Mouse (Mus musculus) limb, embryonic 11.5 days (tissue): ENCODE results near the gene Slc9a3r2. TPM values are rescaled to one million over a fixed set of nuclear protein-coding genes. Genes with fewer than 3 reads are reported as not detected.

ENCODE experiments used
- ATAC-seq: fragments of 200-750 bp; cut with Nextera tagmentation; 2 replicates; pipeline ENCODE4 v1.8.0; 2017; ENCODE audit warnings: low read depth; ENCODE audit not compliant: insufficient number of reproducible peaks, low FRiP score, low TSS enrichment
- DNase-seq: peaks from one replicate; pipeline ENCODE4 v3.0.0-alpha.2; 2015; ENCODE audit warnings: low spot score
- H3K27ac ChIP-seq: fragments of 300-500 bp; sonication (generic); replicated peaks from 2 replicates; pipeline ENCODE4 v1.5.1; 2014; ENCODE audit warnings: low read depth, mild to moderate bottlenecking, low read length
- H3K27me3 ChIP-seq: fragments of 300-500 bp; sonication (generic); 2 replicates; pipeline ENCODE4 v1.6.1; 2014; ENCODE audit warnings: mild to moderate bottlenecking, low read length, mixed read lengths; ENCODE audit not compliant: control insufficient read depth, insufficient read depth
- H3K36me3 ChIP-seq: fragments of 300-500 bp; sonication (generic); 2 replicates; pipeline ENCODE4 v1.6.1; 2014; ENCODE audit warnings: mild to moderate bottlenecking, low read length, moderate library complexity, mixed read lengths; ENCODE audit not compliant: control insufficient read depth, insufficient read depth
- H3K4me1 ChIP-seq: fragments of 300-500 bp; sonication (generic); 2 replicates; pipeline ENCODE4 v1.6.1; 2014; ENCODE audit warnings: low read length, mixed read lengths; ENCODE audit not compliant: control insufficient read depth, insufficient read depth
- H3K4me2 ChIP-seq: fragments of 300-500 bp; sonication (generic); 2 replicates; pipeline ENCODE4 v1.6.1; 2014; ENCODE audit warnings: low read depth, mild to moderate bottlenecking, moderate library complexity; ENCODE audit not compliant: severe bottlenecking
- H3K4me3 ChIP-seq: fragments of 300-500 bp; sonication (generic); 2 replicates; pipeline ENCODE4 v1.5.1; 2014; ENCODE audit warnings: low read depth, low read length
- H3K9ac ChIP-seq: fragments of 300-500 bp; sonication (generic); 2 replicates; pipeline ENCODE4 v1.6.1; 2014; ENCODE audit warnings: mild to moderate bottlenecking, low read length
- H3K9me3 ChIP-seq: fragments of 300-500 bp; sonication (generic); 2 replicates; pipeline ENCODE4 v1.6.1; 2016; ENCODE audit warnings: low read length; ENCODE audit not compliant: control insufficient read depth
- WGBS: fragments of 180-500 bp; shearing (Covaris S2); extraction: QIAGEN DNeasy Blood & Tissue Kit; methylation state at CpG from one replicate; pipeline ENCODE4 v1.1.7; 2014; 5-methylcytosine and 5-hydroxymethylcytosine counted together
- microRNA-seq: library from miRNA; unstranded; fragments of <30 nt; microRNA quantifications from one replicate; pipeline ENCODE4, GENCODE M21; 2016
- polyA plus RNA-seq: library from polyadenylated mRNA; unstranded; fragments of >200 nt; fragmentation: Nextera tagmentation; extraction: Ambion mirVana; gene quantifications from 2 replicates; pipeline ENCODE4 v1.2.1, GENCODE M21; 2014

Gene Slc9a3r2
- polyA plus RNA-seq, 1 experiment from 2014 or later, result 60.4 TPM

DNA sequence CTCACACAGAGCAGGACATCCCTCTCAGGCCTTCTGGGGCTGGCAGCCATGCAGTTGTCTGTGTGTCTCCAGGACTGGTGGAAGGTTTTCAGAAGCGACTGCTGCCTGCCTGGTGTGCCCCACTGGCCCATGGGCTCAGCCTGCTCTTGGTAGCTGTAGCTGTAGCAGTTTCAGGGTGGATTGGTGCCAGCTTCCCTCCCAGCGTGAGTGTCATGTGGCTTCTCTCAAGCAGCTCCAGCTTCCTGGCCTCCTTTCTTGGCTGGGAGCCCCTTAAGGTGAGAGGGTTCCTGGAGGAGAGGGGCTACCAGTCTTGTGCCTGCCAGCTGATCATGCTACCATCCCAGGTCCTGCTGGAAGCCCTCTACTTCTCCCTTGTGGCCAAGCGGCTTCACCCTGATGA, 59.2 kb downstream of the Slc9a3r2 start:
- WGBS, result 94% methylated on average over 3 of the region's 3 CpGs
- Histone ChIP-seq H3K9me3 (no peaks in the 10 kb centered on the region), H3K9ac (no peak overlapping the region), H3K4me1 (no peaks in the 10 kb centered on the region), H3K36me3 (peaks cover 23% of the 10 kb centered on the region), H3K4me2 (no peak overlapping the region), H3K27me3 (no peaks in the 10 kb centered on the region), H3K4me3 (no peak overlapping the region), H3K27ac (no peak overlapping the region)
- DNase-seq (no peak), ATAC-seq (no peak)

Small RNA genes within 50 kb of the gene (microRNA-seq; reads per million reads assigned to microRNA genes)
- gene Gm24589, result not detected

Other genes starting within 250 kb of the Slc9a3r2 start
- 409 and 410 TPM in 2 replicates for gene Rnps1, start 235.8 kb downstream of the Slc9a3r2 start, polyA plus RNA-seq
- 90.0 and 91.7 TPM in 2 replicates for gene Eci1, start 223.7 kb downstream of the Slc9a3r2 start, polyA plus RNA-seq
- 1.7 and 2.4 TPM in 2 replicates for gene Dnase1l2, start 207.2 kb downstream of the Slc9a3r2 start, polyA plus RNA-seq
- gene E4f1, start 180.0 kb downstream of the Slc9a3r2 start, polyA plus RNA-seq, result 23.9 and 26.3 TPM in 2 replicates
- 64.1 and 67.3 TPM in 2 replicates for gene Pgp, start 179.9 kb downstream of the Slc9a3r2 start, polyA plus RNA-seq
- 0.21 and 0.51 TPM in 2 replicates for gene Bricd5, start 176.4 kb downstream of the Slc9a3r2 start, polyA plus RNA-seq
- gene Mlst8, start 171.2 kb downstream of the Slc9a3r2 start, polyA plus RNA-seq, result 30.3 and 36.2 TPM in 2 replicates
- 2.3 and 2.5 TPM in 2 replicates for gene Caskin1, start 161.7 kb downstream of the Slc9a3r2 start, polyA plus RNA-seq
- 89.3 and 102 TPM in 2 replicates for gene Traf7, start 122.4 kb downstream of the Slc9a3r2 start, polyA plus RNA-seq
- 1.8 and 3.1 TPM in 2 replicates for gene Rab26, start 116.1 kb downstream of the Slc9a3r2 start, polyA plus RNA-seq
- gene Pkd1, start 100.5 kb downstream of the Slc9a3r2 start, polyA plus RNA-seq, result 20.8 and 22.5 TPM in 2 replicates
- gene Tsc2, start 17.7 kb downstream of the Slc9a3r2 start, polyA plus RNA-seq, result 62.7 and 66.8 TPM in 2 replicates
- gene Nthl1, start 17.6 kb downstream of the Slc9a3r2 start, polyA plus RNA-seq, result 19.5 and 23.2 TPM in 2 replicates
- 0.31 and 0.54 TPM in 2 replicates for gene Npw, start 8.1 kb upstream of the Slc9a3r2 start, polyA plus RNA-seq
- gene Zfp598, start 19.4 kb upstream of the Slc9a3r2 start, polyA plus RNA-seq, result 36.3 and 42.0 TPM in 2 replicates
- gene Syngr3, start 39.6 kb upstream of the Slc9a3r2 start, polyA plus RNA-seq, result 6.6 and 6.9 TPM in 2 replicates
- 53.0 and 63.3 TPM in 2 replicates for gene Gfer, start 45.8 kb upstream of the Slc9a3r2 start, polyA plus RNA-seq
- 1.5 and 1.7 TPM in 2 replicates for gene Noxo1, start 45.9 kb upstream of the Slc9a3r2 start, polyA plus RNA-seq
- gene Tbl3, start 57.3 kb upstream of the Slc9a3r2 start, polyA plus RNA-seq, result 120 and 121 TPM in 2 replicates
- gene Rnf151, start 67.7 kb upstream of the Slc9a3r2 start, polyA plus RNA-seq, result 0.16 TPM in 1 of 2 replicates, not detected in the other
- 1,548 and 1,633 TPM in 2 replicates for gene Rps2, start 67.8 kb upstream of the Slc9a3r2 start, polyA plus RNA-seq
- gene Ndufb10, start 74.2 kb upstream of the Slc9a3r2 start, polyA plus RNA-seq, result 211 and 216 TPM in 2 replicates
- not detected in 2 replicates for gene Rpl3l, start 77.5 kb upstream of the Slc9a3r2 start, polyA plus RNA-seq
- gene Msrb1, start 86.3 kb upstream of the Slc9a3r2 start, polyA plus RNA-seq, result 24.9 and 27.0 TPM in 2 replicates
- 3.1 and 3.4 TPM in 2 replicates for gene Hs3st6, start 102.7 kb upstream of the Slc9a3r2 start, polyA plus RNA-seq
- not detected in 2 replicates for gene Meiob, start 154.0 kb upstream of the Slc9a3r2 start, polyA plus RNA-seq
- gene Hagh, start 189.8 kb upstream of the Slc9a3r2 start, polyA plus RNA-seq, result 27.2 and 28.8 TPM in 2 replicates
- 16.6 and 18.5 TPM in 2 replicates for gene Fahd1, start 200.0 kb upstream of the Slc9a3r2 start, polyA plus RNA-seq
- gene Igfals, start 215.7 kb upstream of the Slc9a3r2 start, polyA plus RNA-seq, result 0.24 and 0.47 TPM in 2 replicates
- gene Nubp2, start 236.0 kb upstream of the Slc9a3r2 start, polyA plus RNA-seq, result 65.1 and 66.0 TPM in 2 replicates
- gene Spsb3, start 236.3 kb upstream of the Slc9a3r2 start, polyA plus RNA-seq, result 36.8 and 42.1 TPM in 2 replicates
- 20.5 and 20.8 TPM in 2 replicates for gene Eme2, start 244.8 kb upstream of the Slc9a3r2 start, polyA plus RNA-seq
- gene Mrps34, start 244.8 kb upstream of the Slc9a3r2 start, polyA plus RNA-seq, result 82.3 and 84.8 TPM in 2 replicates
- 51.5 and 53.0 TPM in 2 replicates for gene Nme3, start 246.2 kb upstream of the Slc9a3r2 start, polyA plus RNA-seq